Mouse (Mus musculus) lung, adult 2 months (tissue): ENCODE results near the gene Bmp10. TPM values are rescaled to one million over a fixed set of nuclear protein-coding genes. Genes with fewer than 3 reads are reported as not detected.

ENCODE experiments used
- DNase-seq: peaks from one replicate; pipeline ENCODE4 v3.0.0; 2022
- H3K4me1 ChIP-seq: fragments of 200-500 bp; 2 replicates; pipeline ENCODE4 v1.6.1; 2011; ENCODE audit warnings: low read length; ENCODE audit not compliant: control insufficient read depth, insufficient read depth
- H3K4me3 ChIP-seq: fragments of 200-500 bp; replicated peaks from 2 replicates; pipeline ENCODE3; 2011; ENCODE audit warnings: low read depth, mild to moderate bottlenecking, control low read depth, low read length; ENCODE audit errors: extremely low read depth
- CTCF ChIP-seq: fragments of 200-500 bp; IDR thresholded peaks from 2 replicates; pipeline ENCODE4 v1.5.1; 2011; ENCODE audit warnings: mild to moderate bottlenecking, low read length, control low read depth; ENCODE audit not compliant: insufficient read depth
- POLR2A ChIP-seq: fragments of 200-500 bp; IDR thresholded peaks from 2 replicates; pipeline ENCODE4 v1.6.1; 2011; ENCODE audit warnings: low read depth, mild to moderate bottlenecking, control low read depth, low read length, borderline replicate concordance; ENCODE audit errors: extremely low read depth
- WGBS: fragments of 180-500 bp; shearing (Covaris S2); methylation state at CpG from one replicate; pipeline ENCODE4 v1.1.7; 2018; 5-methylcytosine and 5-hydroxymethylcytosine counted together
- polyA plus RNA-seq: library from polyadenylated mRNA; depleted of rRNA; stranded (reverse); fragments of >200 nt; gene quantifications from 2 replicates; pipeline ENCODE4 v1.2.3, GENCODE M21; 2012

Bmp10 gene
- polyA plus RNA-seq, 1 experiment = not detected

DNA sequence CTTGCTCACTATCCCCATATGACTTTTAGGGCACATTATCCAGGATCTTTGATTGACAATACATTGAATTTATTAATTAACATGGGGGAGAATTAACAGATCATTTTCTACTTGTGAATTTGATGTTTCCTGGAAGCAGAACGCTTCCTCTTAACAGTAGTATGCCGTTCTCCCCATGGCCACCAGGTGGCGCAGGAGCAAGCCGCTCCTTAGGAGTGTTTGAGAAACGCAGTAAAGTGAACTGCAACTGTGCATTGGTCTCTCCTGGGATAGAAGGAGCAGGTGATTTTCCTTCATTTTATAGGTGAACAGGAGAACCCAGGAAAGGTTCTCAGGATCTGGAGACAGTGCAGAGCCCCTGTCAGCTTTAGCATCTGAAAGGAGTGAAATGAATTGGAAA is 29.7 kb upstream of the Bmp10 start:
- H3K4me1 ChIP-seq = peaks cover 3% of the 10 kb centered on the region
- under 1% methylated on average over 5 of the region's 5 CpGs for WGBS
- peak; percentile 98 for TF ChIP-seq CTCF
- TF ChIP-seq POLR2A = no peak
- DNase-seq = peak; percentile 70
- H3K4me3 ChIP-seq = no peak overlapping the region

DNA sequence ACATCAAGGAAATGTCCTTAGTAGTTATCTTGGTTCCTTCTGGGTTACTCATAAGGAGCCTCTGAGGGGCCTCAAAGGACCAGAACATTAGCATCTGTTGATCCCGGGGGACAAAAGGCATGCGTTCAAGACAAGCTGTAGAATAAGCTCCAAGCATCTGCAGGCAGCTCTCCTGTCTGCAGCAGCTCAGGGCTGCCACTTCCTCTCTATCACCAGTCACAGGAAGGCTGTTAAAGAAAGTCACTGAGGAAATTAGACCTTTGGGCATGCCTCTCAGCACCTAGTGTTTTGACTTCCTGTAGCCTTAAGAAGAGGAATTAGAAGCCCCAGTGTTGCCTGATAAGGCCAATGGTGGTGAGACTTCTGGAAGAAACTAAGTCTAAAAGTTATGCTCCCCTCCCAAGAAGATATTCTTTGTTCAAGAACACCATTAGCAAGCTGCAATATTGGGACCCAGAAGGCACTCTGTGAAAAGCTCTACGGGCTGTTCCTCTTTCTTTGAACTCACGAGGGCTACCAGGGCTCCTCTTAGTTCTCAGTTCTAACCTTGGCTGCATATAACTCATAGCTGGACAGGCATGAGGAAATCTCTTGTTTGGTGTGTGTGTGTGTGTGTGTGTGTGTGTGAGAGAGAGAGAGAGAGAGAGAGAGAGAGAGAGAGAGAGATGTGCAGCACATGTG is 28.8 kb upstream of the Bmp10 start:
- TF ChIP-seq POLR2A (no peak), CTCF (no peak)
- WGBS = 40% methylated on average over 4 of the region's 4 CpGs
- no peak overlapping the region for H3K4me3 ChIP-seq
- DNase-seq = no peak
- H3K4me1 ChIP-seq = peaks cover 3% of the 10 kb centered on the region

DNA sequence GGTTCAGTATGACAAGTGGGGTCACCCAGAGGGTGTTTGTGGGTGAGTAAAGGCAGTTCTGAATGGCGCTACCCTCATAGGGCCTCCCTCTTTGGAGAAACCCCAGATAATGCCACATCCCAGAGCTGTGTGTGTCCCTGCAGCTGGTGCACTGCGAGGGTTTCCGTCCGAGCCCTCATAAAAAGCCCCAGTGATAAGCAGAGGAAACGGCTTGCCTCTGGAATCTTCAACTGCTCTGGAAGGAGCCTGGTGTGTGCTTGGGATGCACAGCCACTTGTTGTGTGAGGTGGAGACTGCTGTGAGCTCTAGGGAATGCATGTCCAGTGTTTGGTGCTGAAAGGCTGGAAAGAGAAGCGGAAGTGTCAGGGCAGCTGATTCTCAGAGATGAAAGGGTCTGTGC is 27.3 kb upstream of the Bmp10 start:
- no peak for DNase-seq
- H3K4me1 ChIP-seq = peaks cover 3% of the 10 kb centered on the region
- no peak overlapping the region for H3K4me3 ChIP-seq
- no peak for TF ChIP-seq POLR2A
- TF ChIP-seq CTCF = no peak
- WGBS = 64% methylated on average over 6 of the region's 6 CpGs

DNA sequence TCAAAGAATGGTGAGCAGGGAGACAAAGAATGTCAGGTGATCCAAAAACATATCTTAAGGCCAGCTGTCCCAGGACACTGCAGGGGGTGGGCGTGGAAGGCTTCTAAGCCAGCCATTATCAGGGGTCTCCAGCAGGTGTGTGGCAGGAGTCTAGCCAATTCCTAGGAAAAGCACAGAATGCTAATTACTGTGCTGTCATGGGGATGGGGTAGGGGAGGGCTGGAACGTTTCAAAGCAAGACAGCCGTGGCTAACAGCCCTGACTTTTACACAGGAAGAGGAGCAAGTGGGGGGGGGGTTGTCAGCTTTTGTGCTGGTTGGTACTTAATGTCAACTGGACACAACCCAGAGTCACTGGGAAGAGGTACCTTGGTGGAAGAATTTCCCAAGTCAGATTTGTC is 16.8 kb upstream of the Bmp10 start:
- no peak overlapping the region for H3K4me3 ChIP-seq
- H3K4me1 ChIP-seq = no peaks in the 10 kb centered on the region
- DNase-seq = no peak
- TF ChIP-seq CTCF = no peak
- TF ChIP-seq POLR2A = no peak
- WGBS = 43% methylated on average over 3 of the region's 3 CpGs

DNA sequence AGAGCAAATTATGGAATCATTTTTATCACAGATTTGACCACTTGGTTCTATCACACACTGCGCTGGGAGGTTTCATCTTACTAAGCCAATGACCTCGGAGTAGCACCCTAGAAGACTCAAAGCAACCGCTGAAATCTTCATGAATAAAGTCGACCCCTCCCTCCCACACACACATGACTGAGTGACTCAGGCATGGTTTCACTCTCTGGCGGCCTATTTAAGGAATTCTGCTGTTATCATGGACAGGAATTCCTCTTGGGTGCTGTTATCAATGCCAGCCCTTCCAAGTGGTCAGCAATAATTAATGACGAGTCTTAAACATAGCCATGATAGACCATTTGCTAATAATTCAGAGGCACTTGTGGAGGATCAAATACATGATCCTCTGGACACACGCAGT is 6.5 kb upstream of the Bmp10 start:
- Histone ChIP-seq H3K4me1 (peaks cover 3% of the 10 kb centered on the region), H3K4me3 (no peak overlapping the region)
- 40% methylated on average over 7 of the region's 7 CpGs for WGBS
- no peak for DNase-seq
- no peak for TF ChIP-seq POLR2A
- no peak for TF ChIP-seq CTCF

DNA sequence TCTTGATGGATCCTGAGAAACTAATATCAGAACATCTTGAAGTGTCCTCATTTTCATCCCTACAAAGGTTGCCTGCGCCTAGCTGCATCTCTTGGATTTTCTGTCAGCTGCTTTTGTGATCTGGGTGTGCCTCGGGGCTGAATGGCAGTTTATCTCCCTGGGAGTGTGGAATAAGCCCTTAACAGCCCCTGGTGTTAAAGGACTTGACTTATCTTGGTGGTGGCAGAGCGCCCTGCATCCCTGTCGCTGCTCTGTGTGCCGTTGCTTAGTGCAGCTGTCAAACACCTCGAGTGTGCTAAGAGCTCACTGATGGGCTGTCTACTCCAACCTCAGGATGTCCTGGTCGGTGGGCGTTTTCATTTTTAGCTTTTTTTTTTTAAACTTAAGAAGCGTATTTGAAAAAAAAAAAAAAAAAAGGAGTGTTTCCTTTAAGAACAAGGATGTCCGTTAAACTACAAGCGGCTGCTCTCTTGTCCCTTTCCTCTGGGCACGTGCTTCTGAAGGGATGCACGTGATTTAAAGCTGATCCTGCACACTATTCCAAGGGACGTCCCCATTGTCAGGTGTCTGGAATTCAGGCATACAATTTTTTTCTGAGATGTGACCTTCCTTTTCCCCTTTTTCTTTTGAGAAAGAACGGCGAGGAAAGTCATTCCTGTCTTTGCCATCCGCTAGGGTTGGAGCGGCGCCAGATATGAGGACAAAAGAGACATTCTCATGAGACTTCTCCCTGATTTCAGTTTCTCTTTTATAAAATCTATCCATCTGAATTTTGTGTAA is 4.6 kb upstream of the Bmp10 start:
- 29% methylated on average over 19 of the region's 19 CpGs for WGBS
- peak overlapping the region; percentile 2 for H3K4me3 ChIP-seq
- H3K4me1 ChIP-seq = peaks cover 3% of the 10 kb centered on the region
- TF ChIP-seq POLR2A = no peak
- TF ChIP-seq CTCF = no peak
- no peak for DNase-seq

DNA sequence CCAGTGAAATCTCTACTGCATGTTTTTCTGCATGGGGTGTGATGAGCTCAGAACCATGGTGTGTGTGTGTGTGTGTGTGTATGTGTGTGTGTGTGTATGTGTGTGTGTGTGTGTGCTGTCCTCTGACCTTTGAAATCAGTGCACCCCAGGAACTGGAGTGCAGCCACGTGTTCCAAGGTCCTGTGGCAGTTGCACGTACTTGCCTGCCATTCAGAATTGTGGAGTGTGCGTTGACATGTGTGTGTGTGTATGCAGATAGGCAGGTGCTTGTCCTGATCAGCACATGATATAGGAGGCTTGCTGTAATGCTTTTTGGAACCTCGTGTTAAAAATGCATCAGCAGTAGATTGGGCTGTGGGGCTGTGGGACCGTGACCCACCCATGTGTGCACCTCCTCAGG is 1.8 kb upstream of the Bmp10 start:
- DNase-seq = no peak
- 73% methylated on average over 5 of the region's 5 CpGs for WGBS
- H3K4me1 ChIP-seq = peaks cover 3% of the 10 kb centered on the region
- H3K4me3 ChIP-seq = no peak overlapping the region
- TF ChIP-seq CTCF (no peak), POLR2A (no peak)

DNA sequence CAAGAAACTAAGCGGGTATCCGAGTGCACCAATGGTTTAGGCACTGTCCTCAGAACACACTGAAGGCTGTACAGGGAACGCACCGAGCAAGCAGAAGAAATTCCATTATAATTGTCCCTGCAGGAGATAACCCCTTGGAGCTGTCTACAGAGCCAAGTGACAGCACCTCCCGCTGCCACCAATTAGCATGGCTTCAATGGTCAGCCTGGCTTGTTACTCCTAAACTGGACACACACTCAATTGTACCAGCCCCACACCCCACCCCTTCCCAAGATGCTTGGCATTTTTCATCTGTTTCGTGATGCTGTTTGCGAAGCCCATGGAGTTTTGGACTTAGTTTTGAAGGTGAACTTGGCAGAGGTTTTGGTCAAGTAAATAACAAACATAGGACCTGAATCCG is 1.2 kb upstream of the Bmp10 start:
- H3K4me3 ChIP-seq = no peak overlapping the region
- no peak for TF ChIP-seq CTCF
- no peak for TF ChIP-seq POLR2A
- H3K4me1 ChIP-seq = no peaks in the 10 kb centered on the region
- DNase-seq = no peak
- WGBS = 76% methylated on average over 8 of the region's 8 CpGs

DNA sequence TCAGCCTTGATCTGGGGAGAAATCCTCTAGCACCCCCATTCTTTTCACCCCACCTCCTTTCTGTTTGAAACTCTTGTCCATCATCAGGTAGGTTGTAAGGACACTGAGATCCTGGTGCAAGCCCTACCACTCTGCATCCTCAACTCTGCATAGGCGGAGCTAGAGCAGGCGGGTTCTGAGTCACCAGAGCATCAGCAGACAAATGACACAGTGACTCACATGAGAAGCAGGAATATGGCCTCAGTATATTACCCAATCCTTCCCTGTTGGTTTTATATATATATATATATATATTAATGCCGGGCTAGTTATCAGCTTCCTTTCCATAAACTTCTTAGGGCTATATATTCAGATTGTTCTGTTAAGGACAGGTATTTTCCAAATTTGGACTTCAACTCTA is 7.0 kb downstream of the Bmp10 start:
- WGBS = 96% methylated on average over 3 of the region's 3 CpGs
- H3K4me1 ChIP-seq = no peaks in the 10 kb centered on the region
- no peak overlapping the region for H3K4me3 ChIP-seq
- TF ChIP-seq POLR2A (no peak), CTCF (no peak)
- no peak for DNase-seq

DNA sequence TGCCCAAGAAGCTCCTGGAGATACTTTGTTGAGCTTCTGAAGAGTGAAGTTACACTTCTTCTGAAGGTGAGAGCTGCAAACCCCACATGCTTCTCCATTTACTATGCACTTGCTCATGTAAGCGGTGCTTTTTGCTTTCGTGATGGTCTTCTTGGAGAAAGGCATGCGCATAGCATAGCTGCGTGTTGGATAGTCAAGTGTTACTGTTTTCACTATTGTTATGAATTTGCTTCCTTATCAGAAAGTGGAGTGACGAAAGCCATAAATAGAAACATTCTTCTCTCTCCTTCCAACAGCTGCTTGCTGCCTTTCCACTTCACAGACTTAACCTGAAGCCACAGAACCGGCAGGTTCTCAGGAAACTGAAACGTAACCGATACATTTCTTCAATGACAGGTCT is 8.0 kb downstream of the Bmp10 start:
- H3K4me1 ChIP-seq = no peaks in the 10 kb centered on the region
- H3K4me3 ChIP-seq = no peak overlapping the region
- WGBS = 50% methylated on average over 8 of the region's 8 CpGs
- no peak for DNase-seq
- TF ChIP-seq POLR2A (no peak), CTCF (no peak)

DNA sequence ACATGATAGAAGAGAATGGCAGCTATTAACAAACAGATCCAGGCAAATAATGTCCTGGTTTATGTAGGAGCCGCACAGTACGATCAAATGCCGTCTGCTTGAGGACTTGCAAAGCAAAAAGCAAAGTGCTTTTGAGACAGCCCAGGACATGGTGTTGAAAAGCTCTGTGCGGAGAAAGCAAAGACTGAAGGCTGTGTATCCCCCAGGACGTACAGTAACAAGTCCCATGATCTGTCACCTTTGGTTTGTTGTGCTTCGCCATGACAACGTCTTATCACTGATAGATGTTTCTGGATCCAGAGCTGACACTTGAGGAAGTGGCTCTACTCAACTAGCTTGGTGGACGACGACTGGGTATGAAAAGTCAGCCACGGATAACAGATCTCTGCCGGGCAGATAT is 14.5 kb downstream of the Bmp10 start:
- no peak for DNase-seq
- 74% methylated on average over 11 of the region's 11 CpGs for WGBS
- Histone ChIP-seq H3K4me1 (no peaks in the 10 kb centered on the region), H3K4me3 (no peak overlapping the region)
- TF ChIP-seq POLR2A (no peak), CTCF (no peak)
